Mouse (Mus musculus) adrenal gland, adult 8-10 months (tissue): Measurements from ENCODE around the gene Exoc4. TPM values are rescaled to one million over a fixed set of nuclear protein-coding genes. Genes with fewer than 3 reads are reported as not detected.
A peak's percentile ranks its signal among the peaks of the same experiment; 100 is the strongest.

Source experiments
- DNase-seq: peaks from one replicate; pipeline ENCODE4 v3.0.0; 2022
- total RNA-seq, 4 experiments: library from RNA; stranded (reverse); gene quantifications; 2 replicates each; pipeline ENCODE4 v1.2.4; 2022

The Exoc4 gene
- 10 to 100 TPM; 53.2 to 76.5 (median 58.9) TPM for total RNA-seq

DNA sequence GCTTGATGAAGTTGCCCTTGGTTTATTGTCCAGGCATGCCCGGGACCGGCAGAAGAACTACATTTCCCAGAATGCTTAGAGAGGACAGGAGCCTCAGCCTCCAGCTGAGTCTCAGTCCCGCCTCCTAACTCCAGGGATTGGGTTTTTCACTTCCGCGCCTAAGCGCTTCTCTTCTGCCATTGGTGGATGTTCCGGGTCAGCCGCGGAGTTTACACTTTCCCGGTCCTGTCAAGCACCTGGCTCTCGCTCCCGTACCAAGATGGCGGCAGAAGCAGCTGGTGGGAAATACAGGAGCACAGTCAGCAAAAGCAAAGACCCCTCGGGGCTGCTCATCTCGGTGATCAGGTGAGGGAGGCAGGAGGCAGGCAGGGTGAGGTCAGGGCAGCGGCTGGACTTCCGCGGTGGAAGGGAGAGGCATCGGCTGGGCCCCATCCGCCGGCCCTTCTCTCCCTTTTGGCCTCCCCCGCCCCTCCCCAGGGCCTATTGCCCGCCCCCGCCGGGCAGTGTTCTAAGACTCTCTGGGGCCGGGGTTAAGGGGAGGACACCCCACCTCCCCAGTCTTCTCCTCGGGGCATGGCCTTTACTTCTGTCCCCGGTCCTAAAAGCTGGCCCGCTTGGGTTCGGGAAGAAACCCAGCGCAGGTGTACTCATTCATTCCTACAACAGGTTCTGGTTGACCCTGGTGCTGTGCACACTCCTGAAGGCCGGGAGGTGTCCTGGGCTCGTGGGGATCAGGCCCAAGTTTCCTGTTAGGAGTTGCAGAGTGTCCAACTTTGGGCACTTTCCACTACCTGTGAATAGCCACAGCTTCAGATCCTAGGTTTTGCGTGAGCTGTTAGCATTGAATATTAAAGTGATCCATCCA is at the start of gene Exoc4:
TSS of gene Exoc4 (plus strand) at position 192 of the 865 bp plus-strand sequence.
- DNase-seq, result peak; percentile 97

DNA sequence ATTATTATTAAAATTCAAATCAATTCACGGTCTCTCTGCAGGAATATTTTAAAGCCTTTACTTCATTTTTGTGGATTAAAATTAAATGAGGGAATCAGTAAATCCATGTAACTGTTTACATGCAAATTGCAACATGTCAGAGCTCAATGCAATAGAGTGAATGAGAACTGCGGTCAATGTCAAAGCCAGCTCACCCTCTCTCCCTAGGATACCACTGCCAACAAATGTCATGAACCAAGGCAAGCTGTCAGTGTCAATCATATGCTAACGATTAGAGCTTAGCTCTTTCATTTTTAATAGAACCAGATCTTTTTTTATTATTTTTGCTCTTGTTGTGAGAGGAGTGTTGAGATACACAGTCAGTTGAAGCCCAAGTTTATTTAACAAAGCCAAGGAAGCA is 30.1 kb upstream of the Exoc4 start:
- peak; percentile 2 for DNase-seq

DNA sequence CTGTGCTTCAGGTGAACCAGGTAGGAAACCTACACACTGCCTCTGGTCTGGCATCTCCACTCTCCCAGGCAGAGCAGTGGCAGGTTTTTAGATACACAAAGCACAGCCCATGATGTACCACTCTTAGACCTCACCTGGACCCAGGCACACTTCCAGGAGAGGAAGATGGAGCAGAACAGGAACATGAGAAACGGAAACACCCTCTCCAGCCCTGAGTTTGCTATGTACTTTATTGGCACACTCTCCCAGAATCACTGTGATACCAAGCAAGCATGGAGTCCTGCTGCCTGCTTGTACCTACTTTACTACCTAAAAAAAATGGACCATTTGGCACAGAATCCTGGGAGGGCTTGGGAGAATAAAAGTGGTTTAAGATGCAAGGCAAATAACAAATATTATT is 22.2 kb upstream of the Exoc4 start:
- no peak for DNase-seq

DNA sequence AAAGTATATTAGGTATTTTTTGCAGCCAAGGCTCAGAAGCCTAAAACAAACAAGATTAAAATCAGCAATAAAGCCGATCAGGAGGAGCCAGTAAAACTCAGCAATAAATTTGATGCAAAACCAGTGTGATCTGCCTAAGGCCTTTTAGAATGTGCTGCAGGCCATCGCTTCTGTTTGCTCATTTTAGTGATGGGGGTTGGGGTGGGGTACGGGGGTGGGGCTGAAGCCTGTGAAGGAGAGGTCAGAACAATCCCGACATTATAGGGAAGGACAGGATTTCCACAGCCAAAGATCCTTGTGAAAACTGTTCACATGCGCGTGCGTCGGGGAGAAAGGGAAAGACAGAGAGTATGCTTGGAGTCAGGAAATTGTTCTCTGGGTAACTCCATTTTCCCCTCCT is 21.5 kb upstream of the Exoc4 start:
- no peak for DNase-seq

DNA sequence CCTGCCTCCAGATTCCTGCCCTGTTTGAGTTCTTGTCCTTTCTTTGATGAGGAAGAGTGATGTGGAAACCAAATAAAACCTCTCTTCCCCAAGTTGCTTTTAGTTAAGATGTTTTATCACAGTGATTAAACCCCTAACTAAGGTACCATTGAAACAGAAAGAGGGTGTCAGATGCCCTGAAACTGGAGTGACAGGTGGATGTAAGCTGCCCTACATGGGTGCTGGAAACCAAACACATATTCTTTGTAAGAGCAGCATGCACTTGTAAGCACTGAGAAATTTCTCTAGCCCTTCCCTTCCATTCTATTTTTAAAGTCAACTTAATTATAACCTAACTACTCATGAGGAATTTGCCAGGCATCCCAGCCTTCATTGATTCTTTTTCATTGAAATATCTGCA is 7.6 kb upstream of the Exoc4 start:
- DNase-seq, result no peak

DNA sequence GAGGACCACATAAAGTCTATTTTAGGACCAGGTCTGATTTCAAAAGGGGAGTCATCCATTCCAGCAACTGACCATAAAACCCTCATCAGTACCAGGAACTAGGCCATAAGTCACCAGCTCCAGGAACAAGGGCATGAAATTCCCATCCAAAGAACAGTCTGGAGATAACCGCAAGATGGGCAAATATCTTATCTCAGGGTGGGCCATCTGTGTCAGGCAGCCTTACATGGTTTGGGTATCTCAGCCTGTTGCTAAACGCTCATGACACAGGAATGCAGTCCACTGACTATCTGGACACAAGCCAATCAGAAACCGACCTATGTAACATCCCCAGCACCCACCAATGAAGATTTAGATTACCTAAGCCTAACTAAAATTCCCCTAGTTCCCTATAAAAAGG is 4.3 kb upstream of the Exoc4 start:
- DNase-seq, result no peak

DNA sequence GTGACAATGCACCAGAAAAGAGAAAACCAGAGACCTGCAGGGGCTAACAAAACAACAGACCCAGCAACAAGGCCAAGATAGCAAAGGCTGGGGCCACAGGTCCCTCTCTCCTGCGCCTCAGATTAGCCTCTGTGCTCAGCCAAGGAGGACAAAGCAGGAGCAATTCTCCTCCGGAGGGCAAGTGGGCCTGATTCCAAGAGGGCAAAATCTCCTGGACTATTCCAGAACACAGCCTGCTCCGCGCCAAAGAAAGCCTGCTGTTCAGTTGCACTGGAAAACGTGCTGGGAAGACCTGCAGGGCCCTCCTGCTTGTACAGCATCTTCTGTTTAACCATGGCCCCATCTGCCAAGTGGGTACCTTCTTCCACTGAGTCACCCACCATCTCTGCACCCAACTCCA is 1.7 kb upstream of the Exoc4 start:
- DNase-seq, result no peak

DNA sequence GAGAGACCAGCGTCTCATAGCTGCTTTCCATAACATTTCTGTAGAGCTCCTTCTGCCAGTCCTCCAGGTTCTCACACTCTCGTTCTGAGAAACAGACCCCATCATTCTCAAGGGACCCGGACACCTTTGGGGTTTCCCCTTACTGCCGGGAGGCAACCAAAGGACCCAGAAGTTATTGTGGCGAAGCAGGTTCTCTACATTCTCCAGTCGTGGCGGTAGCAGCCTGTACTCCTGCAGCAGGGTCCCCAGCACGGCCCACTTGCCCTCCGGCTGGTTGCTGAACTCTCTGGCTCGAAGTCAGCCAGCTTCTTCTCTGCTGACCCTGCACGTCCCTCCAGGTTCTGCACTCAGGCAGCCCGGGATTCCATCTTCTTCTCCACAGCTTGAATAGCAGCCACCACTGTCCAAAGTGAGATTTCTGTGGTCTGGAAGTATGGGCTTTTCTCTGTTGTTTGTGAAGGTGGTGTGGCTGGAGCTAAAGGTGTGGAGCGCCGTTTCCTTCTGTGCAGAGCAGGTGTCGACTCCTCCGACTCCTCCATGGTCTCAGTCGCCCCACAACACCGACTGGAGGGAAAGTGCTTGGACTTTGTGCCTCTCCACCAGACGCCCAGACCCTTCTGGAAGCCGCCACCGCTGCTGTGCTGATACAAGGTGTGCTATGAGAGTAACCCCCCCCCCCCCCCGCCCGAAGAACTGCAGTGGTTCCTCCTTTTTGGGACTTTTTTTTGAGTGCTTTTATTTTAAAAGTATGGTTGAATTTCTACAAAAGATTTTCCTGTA is 1.1 kb upstream of the Exoc4 start:
- DNase-seq, result no peak

DNA sequence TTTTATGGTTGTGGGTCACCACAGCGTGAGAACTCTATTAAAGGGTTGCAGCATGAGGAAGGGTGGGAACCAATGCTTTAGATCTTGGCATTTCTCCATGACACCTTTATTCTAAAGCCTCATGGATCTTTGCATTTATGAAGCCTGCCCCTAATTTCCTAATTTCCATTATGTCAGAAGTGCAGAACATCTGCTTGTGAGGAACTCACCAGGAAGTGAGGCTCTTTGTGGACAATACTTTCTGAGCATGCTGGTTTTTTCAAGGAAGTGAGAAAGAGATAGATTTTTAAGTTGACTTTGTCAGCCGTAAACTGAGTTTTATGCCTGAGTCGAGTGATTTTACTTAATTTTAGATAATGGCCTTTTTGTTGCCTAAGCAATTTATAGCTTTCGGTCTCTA is 7.8 kb downstream of the Exoc4 start:
- DNase-seq, result no peak

DNA sequence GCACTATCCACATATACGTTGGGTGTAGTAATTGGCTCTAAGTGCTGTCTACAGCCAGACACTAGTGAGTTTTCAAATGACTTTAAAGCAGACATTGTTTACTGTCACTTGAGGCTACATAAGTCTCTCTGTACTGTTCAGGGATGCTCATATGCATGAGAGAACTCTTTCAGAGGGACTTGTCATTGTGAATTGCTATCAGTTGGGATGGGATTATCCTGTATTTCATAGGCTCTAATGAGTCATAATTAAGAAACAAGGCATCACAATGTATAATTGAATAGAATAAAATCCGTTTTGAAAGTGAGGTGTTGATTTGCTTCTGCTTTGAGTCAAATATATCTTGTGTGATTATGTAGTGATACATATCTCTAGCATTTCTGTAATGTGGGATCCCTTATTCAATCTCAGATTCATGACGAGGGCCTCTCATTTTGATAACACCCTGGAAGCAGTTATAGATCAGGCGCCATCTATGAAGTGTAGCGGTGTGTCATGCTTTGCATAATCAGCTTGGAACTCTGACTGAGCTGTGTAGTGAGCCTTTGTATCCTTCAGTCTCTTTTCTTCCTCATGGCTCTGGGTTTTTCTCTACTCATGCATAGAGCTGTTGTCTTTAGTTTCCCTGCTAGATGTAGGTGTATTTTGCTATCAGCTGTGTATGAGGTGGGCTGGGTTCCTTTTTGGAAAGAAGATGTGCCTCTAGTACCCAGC is 8.3 kb downstream of the Exoc4 start:
- DNase-seq, result no peak

DNA sequence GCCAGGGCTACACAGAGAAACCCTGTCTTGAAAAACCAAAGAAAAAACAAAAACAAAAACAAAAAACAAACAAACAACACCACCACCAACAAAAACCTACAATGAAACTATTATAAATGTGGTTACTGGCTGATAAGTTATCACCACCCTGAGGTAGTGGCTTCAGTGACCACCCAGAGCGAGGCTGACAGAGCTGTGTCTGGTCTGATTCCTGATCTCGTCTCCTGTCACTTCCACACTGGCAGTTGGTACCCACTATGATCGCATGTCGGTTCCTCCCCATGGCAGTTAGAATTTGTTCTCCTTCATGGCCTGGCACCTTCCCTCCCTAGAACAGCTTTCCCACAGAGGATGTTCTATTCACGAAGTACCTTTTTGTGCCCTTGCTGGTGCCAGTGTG is 11.0 kb downstream of the Exoc4 start:
- DNase-seq, result no peak

DNA sequence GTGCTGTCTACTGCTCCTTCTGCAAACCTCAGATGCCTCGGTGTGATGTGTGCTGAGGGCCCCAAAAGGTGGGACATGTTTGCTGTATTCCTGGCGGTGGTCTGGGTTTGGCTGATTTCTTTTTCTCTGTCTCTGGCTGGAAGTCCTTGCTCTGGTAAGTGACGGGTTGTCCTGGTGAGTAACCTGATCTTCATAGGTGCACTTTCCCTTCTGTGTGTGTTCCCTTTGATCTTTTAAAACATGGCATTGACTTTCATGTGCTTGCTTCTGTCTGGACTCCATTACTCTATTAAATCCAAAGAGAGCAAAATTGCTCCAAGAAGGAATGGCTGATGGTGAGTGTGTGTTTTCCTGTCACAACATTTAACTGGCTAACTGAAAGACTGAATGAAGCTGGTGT is 12.7 kb downstream of the Exoc4 start:
- no peak for DNase-seq

DNA sequence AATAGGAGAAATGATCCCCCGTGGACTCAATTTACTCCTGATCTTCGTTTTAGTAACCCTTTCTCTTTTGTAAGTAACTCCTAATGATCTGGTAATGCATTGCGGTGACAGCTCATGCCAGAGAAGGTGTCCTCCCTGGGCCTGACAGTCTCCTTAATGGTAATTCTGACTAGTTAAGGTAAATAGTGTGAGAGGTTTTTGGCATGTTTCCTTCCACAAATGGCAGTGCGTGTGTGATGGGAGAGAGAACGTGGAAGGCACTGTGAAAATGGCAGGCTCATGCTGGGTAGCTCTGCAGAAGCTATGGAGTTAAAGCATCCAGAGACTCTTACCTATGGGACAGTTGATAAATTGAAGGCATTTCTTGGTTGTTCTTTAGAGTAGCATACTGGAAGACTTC is 15.1 kb downstream of the Exoc4 start:
- no peak for DNase-seq

DNA sequence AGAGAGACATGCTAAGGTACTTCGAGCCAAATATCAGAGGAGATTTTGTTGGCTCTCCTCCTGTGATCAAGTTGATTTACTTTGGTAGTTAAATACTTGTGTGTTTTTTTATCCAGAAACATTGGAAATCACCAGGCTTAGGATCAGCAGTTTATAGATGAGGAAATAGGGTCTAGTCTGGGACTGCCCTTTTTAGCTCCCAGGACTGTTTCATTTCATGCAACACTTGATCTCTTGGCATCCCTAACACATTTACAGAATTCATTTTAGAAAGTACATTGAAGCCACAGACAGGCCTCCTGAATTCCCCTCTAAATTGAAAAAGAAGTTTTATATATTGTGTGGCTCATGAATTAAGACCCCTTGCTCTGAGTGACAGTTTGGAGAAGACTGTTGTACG is 15.5 kb downstream of the Exoc4 start:
- no peak for DNase-seq

DNA sequence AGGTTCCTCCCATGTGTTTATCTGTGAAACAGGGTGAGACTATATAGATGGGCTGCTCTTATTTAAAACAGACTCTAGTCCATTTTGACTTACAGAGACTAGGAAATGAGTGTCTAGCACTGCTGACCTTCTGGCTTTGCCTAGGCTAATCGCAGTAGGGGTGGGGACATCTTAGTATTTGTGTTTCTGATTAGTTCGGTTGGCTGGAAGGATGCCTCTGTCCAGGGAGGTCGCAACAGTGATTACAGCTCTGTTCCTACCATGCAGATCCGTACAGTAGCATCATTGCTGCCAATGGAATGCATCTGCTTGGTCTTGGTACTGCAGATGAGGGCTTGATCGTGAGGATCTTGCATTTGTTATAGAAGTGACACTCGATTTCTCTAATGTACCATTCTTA is 18.7 kb downstream of the Exoc4 start:
- DNase-seq, result no peak

DNA sequence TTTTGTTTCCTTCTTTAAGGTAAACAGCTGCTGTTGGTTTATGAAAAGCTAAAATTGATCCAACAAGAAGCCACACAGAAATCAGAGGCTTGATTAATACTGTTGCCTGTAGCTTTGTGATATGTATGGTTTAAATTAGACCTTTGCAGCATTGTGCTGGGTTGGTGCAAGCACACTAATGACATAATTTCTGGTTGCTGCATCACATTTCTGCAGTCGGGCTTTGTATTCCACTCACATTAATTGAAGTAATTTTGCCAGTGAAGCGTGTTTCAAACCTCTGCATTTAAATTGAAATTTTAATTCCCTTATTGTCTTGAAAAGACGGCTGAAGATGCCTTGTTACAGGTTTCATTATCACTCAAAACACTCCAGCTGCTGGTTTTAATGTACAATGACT is 34.6 kb downstream of the Exoc4 start:
- no peak for DNase-seq

DNA sequence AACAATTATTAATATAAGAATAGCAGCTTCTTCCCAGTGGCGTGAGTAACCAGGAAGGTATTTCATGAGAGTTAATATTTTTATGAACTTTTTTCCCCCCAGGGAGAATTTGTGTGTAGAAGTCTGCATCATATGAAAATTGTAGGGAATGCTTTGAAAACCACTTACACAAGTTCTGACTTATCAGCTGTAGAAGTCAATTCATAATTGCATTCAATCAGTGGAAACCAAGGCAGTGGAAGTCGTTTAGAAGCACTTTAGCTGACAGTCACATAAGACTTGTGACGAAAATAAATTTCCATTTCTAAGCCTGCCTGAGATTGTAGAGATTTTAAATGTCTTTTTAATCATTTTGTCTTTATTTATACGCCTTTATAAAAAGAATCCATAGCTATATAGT is 35.1 kb downstream of the Exoc4 start:
- DNase-seq, result no peak

DNA sequence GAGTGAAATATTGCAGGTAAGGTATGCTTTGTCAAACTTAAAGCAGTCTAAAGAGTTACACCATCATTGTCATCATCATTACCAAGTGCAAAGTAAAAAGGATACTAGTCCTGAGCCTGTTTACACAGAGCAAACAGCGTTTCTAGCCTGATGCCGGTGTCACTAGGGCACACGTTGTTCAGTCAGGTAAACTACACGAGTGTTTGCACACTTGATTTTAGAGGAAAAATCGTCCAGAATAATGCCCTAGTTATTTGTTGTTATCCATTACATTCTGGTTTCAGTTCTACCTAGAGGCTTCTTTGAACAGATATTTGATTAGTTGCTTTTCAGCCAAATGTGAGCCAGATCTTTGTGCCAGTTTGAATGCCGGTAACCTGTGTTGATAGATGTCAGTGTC is 37.5 kb downstream of the Exoc4 start:
- no peak for DNase-seq

DNA sequence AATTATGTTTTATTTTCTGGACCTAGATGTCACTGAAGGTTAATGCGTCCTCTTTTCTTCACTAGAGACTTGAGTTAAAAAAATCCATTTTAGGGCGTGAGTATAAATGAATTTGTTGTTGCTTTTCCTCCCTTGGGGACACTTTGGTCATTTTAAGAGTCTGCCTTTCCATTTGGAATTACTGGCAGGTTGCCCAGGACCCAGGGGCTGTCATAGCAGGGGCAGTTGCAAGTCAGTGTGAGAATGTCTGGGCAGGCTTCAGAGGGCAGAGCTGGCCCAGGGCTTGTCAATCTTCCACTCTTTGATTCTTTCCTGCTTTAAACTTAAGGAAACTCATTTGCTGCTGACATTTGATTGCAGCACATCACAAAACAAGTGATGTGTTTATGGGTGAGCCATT is 45.7 kb downstream of the Exoc4 start:
- peak; percentile 7 for DNase-seq

DNA sequence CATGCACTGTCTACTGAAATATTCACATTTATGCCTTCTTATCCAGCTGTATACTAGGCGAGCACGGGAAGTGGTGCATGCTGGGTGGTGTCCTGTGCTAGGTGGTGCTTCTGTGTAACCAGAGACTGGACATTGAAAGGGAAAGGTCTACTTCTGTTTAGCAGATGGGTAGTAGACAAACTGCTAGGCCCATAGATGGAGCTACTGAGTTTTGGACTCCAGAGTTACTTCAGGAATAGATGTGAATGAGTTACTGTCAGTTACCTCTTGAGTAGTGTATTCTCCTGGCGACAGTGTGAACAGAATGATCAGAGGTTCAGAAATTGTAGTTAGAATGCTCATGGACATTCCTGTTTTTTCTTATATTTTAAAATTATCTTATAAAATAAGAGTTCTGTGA is 48.7 kb downstream of the Exoc4 start:
- DNase-seq, result no peak

DNA sequence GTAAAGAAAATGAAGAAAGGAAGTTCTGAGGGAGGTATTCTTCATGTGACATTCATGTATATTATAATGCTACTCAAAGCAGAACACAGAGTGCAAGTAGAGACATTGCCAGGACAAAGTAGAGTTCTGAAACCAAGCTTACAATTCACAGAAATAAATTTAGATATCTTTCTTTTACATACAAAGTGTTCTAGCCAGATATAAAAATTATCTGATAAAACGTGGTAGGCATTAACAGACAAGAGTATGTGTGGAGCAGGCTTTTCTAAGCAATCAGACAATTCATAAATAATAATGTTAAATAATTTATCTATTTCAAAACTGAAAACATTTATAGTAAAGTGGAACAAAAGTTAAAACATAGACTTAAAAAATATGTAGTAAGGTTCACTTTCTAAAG is 49.9 kb downstream of the Exoc4 start:
- no peak for DNase-seq

DNA sequence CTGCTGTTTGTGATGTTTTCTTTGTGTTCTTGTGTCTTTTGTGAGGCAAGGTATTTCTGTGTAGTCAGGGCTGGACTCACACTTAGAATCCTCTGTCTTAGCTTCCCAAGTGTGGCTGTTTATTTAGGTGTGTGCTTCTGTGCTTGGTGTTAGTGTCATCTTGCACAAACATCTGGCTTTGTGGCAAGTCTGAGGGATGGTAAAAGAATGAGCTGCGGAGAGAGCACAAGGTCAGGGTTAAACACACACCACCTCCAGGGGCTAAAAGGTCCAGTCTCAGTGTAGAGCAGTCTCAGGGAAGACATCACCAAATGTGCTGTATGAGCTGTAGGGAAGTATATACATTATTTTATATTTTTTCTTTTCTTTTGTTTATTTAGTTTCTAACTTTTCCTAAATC is 57.1 kb downstream of the Exoc4 start:
- no peak for DNase-seq

DNA sequence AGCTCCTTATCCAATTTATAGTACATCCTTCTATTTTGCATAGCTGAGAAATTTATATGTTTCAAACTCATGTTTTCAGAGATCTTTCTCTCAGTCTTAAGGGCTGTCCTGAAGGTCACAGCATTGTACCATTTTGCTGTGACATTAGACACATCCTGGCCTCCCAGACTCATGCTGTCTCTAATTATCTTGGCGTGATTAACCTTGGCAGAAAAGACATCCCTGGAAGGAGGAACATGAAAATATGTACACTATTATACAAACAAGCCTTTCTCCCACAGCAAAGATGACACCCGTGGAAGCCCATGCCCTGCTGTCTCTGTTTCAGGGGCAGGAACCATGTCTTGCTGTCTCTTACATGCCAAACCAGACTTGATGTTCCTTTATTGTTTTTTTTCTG is 59.8 kb downstream of the Exoc4 start:
- DNase-seq, result no peak
